Mouse (Mus musculus): Measurements from ENCODE around the gene Arl2bp. TPM values are rescaled to one million over a fixed set of nuclear protein-coding genes. Genes with fewer than 3 reads are reported as not detected.

Gene Arl2bp
- polyA plus RNA-seq, 1 experiment from 2014 or later, result 190 TPM

- no peak for ATAC-seq (replicated peaks)
- no peak overlapping the region for H3K4me2 ChIP-seq
- no peaks in the 10 kb centered on the region for H3K27me3 ChIP-seq (replicated peaks)
- no peak overlapping the region for H3K27ac ChIP-seq
- H3K4me1 ChIP-seq, result no peaks in the 10 kb centered on the region
- WGBS, result 90% methylated on average over 4 of the region's 4 CpGs
- no peak overlapping the region for H3K4me3 ChIP-seq
- H3K36me3 ChIP-seq (replicated peaks), result peaks cover 32% of the 10 kb centered on the region
- no peak overlapping the region for H3K9ac ChIP-seq
- no peaks in the 10 kb centered on the region for H3K9me3 ChIP-seq
These were observed 6.0 kb upstream of the Arl2bp start for GRCm38 (mm10) chr8:94660418-94660817.

- no peak overlapping the region for H3K4me2 ChIP-seq
- H3K27me3 ChIP-seq (replicated peaks), result no peaks in the 10 kb centered on the region
- H3K4me1 ChIP-seq, result peaks cover 18% of the 10 kb centered on the region
- no peak for ATAC-seq (replicated peaks)
- 84% methylated on average over 2 of the region's 2 CpGs for WGBS
- peaks cover 12% of the 10 kb centered on the region; the same call in 1 of the 2 replicates for H3K36me3 ChIP-seq (replicated peaks)
- H3K4me3 ChIP-seq, result no peak overlapping the region
- H3K27ac ChIP-seq, result no peak overlapping the region
- H3K9me3 ChIP-seq, result no peaks in the 10 kb centered on the region
- H3K9ac ChIP-seq, result no peak overlapping the region
These were observed 1.7 kb upstream of the Arl2bp start for GRCm38 (mm10) chr8:94664722-94665121.

- H3K27me3 ChIP-seq (replicated peaks), result no peaks in the 10 kb centered on the region
- no peak overlapping the region for H3K27ac ChIP-seq
- peaks cover 44% of the 10 kb centered on the region for H3K36me3 ChIP-seq (replicated peaks)
- H3K4me1 ChIP-seq, result no peaks in the 10 kb centered on the region
- H3K9me3 ChIP-seq, result no peaks in the 10 kb centered on the region
- WGBS, result 89% methylated on average over 5 of the region's 5 CpGs
- no peak overlapping the region for H3K9ac ChIP-seq
- H3K4me2 ChIP-seq, result no peak overlapping the region
- ATAC-seq (replicated peaks), result no peak
- no peak overlapping the region for H3K4me3 ChIP-seq
These were observed 8.0 kb downstream of the Arl2bp start for GRCm38 (mm10) chr8:94674384-94674783.

- Histone ChIP-seq H3K27me3 (replicated peaks) (no peaks in the 10 kb centered on the region), H3K4me3 (no peak overlapping the region), H3K9me3 (no peaks in the 10 kb centered on the region), H3K36me3 (replicated peaks) (peaks cover 38% of the 10 kb centered on the region), H3K4me1 (no peaks in the 10 kb centered on the region), H3K4me2 (no peak overlapping the region), H3K9ac (no peak overlapping the region), H3K27ac (no peak overlapping the region)
- 83% methylated on average over 6 of the region's 6 CpGs for WGBS
- peak; percentile 13; the same call in 1 of the 2 replicates for ATAC-seq (replicated peaks)
These were observed 9.5 kb downstream of the Arl2bp start for GRCm38 (mm10) chr8:94675923-94676322.

GRCm38 (mm10) chr8:94678582-94678981 lies 12.2 kb downstream of the Arl2bp start:
- Histone ChIP-seq H3K36me3 (replicated peaks) (peaks cover 13% of the 10 kb centered on the region; the same call in 1 of the 2 replicates), H3K4me2 (no peak overlapping the region), H3K4me1 (no peaks in the 10 kb centered on the region), H3K9ac (no peak overlapping the region), H3K27me3 (replicated peaks) (no peaks in the 10 kb centered on the region), H3K9me3 (no peaks in the 10 kb centered on the region), H3K27ac (peak overlapping the region; percentile 28), H3K4me3 (no peak overlapping the region)
- WGBS, result 62% methylated on average over 9 of the region's 9 CpGs
- ATAC-seq (replicated peaks), result no peak

- WGBS, result 84% methylated on average over 3 of the region's 3 CpGs
- no peak overlapping the region for H3K4me3 ChIP-seq
- no peak overlapping the region for H3K27ac ChIP-seq
- no peak overlapping the region for H3K4me2 ChIP-seq
- H3K9me3 ChIP-seq, result no peaks in the 10 kb centered on the region
- no peak for ATAC-seq (replicated peaks)
- no peaks in the 10 kb centered on the region for H3K36me3 ChIP-seq (replicated peaks)
- no peaks in the 10 kb centered on the region for H3K27me3 ChIP-seq (replicated peaks)
- no peaks in the 10 kb centered on the region for H3K4me1 ChIP-seq
- no peak overlapping the region for H3K9ac ChIP-seq
These were observed 14.0 kb downstream of the Arl2bp start for GRCm38 (mm10) chr8:94680414-94680813.

GRCm38 (mm10) chr8:94682732-94683524 lies 16.5 kb downstream of the Arl2bp start:
- Histone ChIP-seq H3K27ac (no peak overlapping the region), H3K4me1 (no peaks in the 10 kb centered on the region), H3K36me3 (replicated peaks) (no peaks in the 10 kb centered on the region), H3K27me3 (replicated peaks) (no peaks in the 10 kb centered on the region), H3K9ac (no peak overlapping the region), H3K4me3 (no peak overlapping the region), H3K9me3 (no peaks in the 10 kb centered on the region), H3K4me2 (no peak overlapping the region)
- 85% methylated on average over 16 of the region's 16 CpGs for WGBS
- ATAC-seq (replicated peaks), result no peak

- Histone ChIP-seq H3K27ac (no peak overlapping the region), H3K4me1 (no peaks in the 10 kb centered on the region), H3K9ac (no peak overlapping the region), H3K4me3 (no peak overlapping the region), H3K4me2 (no peak overlapping the region), H3K27me3 (replicated peaks) (no peaks in the 10 kb centered on the region), H3K9me3 (no peaks in the 10 kb centered on the region), H3K36me3 (replicated peaks) (no peaks in the 10 kb centered on the region)
- ATAC-seq (replicated peaks), result no peak
- 77% methylated on average over 4 of the region's 4 CpGs for WGBS
These were observed 17.9 kb downstream of the Arl2bp start for GRCm38 (mm10) chr8:94684287-94684686.

GRCm38 (mm10) chr8:94685953-94686352 lies 19.6 kb downstream of the Arl2bp start:
- no peak for ATAC-seq (replicated peaks)
- Histone ChIP-seq H3K4me2 (no peak overlapping the region), H3K4me1 (no peaks in the 10 kb centered on the region), H3K36me3 (replicated peaks) (no peaks in the 10 kb centered on the region), H3K4me3 (no peak overlapping the region), H3K9me3 (no peaks in the 10 kb centered on the region), H3K9ac (no peak overlapping the region), H3K27me3 (replicated peaks) (no peaks in the 10 kb centered on the region), H3K27ac (no peak overlapping the region)
- WGBS, result 79% methylated on average over 9 of the region's 9 CpGs

GRCm38 (mm10) chr8:94694701-94695100 lies 28.3 kb downstream of the Arl2bp start:
- Histone ChIP-seq H3K9ac (no peak overlapping the region), H3K4me2 (no peak overlapping the region), H3K4me1 (peaks cover 25% of the 10 kb centered on the region), H3K27ac (no peak overlapping the region), H3K36me3 (replicated peaks) (no peaks in the 10 kb centered on the region), H3K9me3 (no peaks in the 10 kb centered on the region), H3K27me3 (replicated peaks) (peaks cover 50% of the 10 kb centered on the region), H3K4me3 (no peak overlapping the region)
- ATAC-seq (replicated peaks), result no peak
- 4% methylated on average over 6 of the region's 6 CpGs for WGBS

- 0% methylated on average over 31 of the region's 31 CpGs for WGBS
- Histone ChIP-seq H3K4me2 (peak overlapping the region; percentile 79), H3K4me3 (peak overlapping the region; percentile 45), H3K9me3 (no peaks in the 10 kb centered on the region), H3K27me3 (replicated peaks) (peaks cover 50% of the 10 kb centered on the region), H3K4me1 (peaks cover 25% of the 10 kb centered on the region), H3K9ac (peak overlapping the region; percentile 22), H3K27ac (no peak overlapping the region), H3K36me3 (replicated peaks) (no peaks in the 10 kb centered on the region)
- ATAC-seq (replicated peaks), result peak; percentile 63
These were observed 29.1 kb downstream of the Arl2bp start for GRCm38 (mm10) chr8:94695341-94695993.

GRCm38 (mm10) chr8:94695994-94696384 lies 29.6 kb downstream of the Arl2bp start, which contains the start of gene Pllp:
Gene Pllp, minus strand, starts transcription at chr8:94696278.
- H3K4me2 ChIP-seq, result peak within 1 kb of the TSS; percentile 79
- no peaks in the 10 kb centered on the region for H3K36me3 ChIP-seq (replicated peaks)
- no peaks in the 10 kb centered on the region for H3K9me3 ChIP-seq
- peak within 1 kb of the TSS; percentile 45 for H3K4me3 ChIP-seq
- peaks cover 50% of the 10 kb centered on the region for H3K27me3 ChIP-seq (replicated peaks)
- under 1% methylated on average over 41 of the region's 41 CpGs for WGBS
- peak within 1 kb of the TSS; percentile 22 for H3K9ac ChIP-seq
- H3K27ac ChIP-seq, result no peak within 1 kb of the TSS
- ATAC-seq (replicated peaks), result peak; percentile 79
- H3K4me1 ChIP-seq, result peaks cover 25% of the 10 kb centered on the region
